Mouse (Mus musculus): ENCODE data around the gene Csnk1g2. TPM values are rescaled to one million over a fixed set of nuclear protein-coding genes. Genes with fewer than 3 reads are reported as not detected.

Csnk1g2 gene
- polyA plus RNA-seq, 1 experiment from 2014 or later, result 64.6 TPM

DNA sequence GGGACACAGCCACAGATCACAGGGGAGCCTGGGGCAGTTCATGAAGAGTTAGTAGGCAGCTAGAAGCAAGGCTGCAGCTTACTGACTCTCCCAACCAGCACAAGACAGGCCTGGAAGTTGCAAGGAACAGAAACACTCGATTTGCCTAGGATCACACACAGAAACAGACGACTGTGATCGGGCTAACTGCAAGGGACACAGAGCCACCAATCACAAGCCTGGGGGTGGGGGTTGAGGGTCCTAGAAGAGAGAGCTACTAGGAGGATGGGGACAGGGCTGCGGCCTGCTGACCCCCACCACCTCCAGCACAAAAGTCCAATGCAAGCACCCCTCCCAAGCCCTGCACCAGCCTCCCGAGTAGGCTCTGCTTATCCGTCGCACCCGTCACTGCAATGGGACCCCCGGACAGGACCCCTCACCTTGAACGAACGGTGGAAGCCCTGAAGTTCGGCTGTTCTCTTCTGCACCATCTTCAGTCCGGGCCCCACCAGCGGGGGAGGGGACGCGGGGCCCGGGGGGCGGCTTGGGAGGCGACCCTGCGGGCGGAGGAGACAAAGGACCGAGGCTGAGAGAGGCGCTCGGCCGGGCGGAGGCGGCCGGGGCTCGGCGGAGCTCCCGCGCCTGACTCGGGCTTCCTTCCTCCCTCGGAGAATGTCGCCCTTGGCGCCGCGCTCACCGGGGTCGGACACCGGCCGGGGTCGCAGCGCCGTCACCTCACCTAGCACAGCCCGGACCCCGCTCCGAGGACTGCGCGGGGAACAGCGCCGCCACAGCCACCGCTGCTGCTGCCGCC, 53.0 kb downstream of the Csnk1g2 start:
- peaks cover 57% of the 10 kb centered on the region for H3K4me1 ChIP-seq (ENCODE audit: control insufficient read depth, insufficient read depth, low read length)
- no peaks in the 10 kb centered on the region for H3K9me3 ChIP-seq (replicated peaks; ENCODE audit: control insufficient read depth, low read length)
- WGBS (ENCODE audit: insufficient replicate concordance), result under 1% methylated on average over 45 of the region's 54 CpGs
- peak; percentile 7; the same call in 1 of the 2 replicates for ATAC-seq (replicated peaks; ENCODE audit: insufficient number of reproducible peaks, low FRiP score, low TSS enrichment)
- H3K27me3 ChIP-seq (ENCODE audit: control insufficient read depth, insufficient read depth, low read length), result no peaks in the 10 kb centered on the region
- H3K9ac ChIP-seq (ENCODE audit: low read depth, low read length), result peak overlapping the region; percentile 94
- H3K4me2 ChIP-seq, result peak overlapping the region; percentile 92
- H3K27ac ChIP-seq (ENCODE audit: low read depth, low read length), result peak overlapping the region; percentile 79
- H3K4me3 ChIP-seq (ENCODE audit: low read depth, low read length), result peak overlapping the region; percentile 97
- peaks cover 6% of the 10 kb centered on the region for H3K36me3 ChIP-seq (ENCODE audit: control insufficient read depth, insufficient read depth, low read length)

DNA sequence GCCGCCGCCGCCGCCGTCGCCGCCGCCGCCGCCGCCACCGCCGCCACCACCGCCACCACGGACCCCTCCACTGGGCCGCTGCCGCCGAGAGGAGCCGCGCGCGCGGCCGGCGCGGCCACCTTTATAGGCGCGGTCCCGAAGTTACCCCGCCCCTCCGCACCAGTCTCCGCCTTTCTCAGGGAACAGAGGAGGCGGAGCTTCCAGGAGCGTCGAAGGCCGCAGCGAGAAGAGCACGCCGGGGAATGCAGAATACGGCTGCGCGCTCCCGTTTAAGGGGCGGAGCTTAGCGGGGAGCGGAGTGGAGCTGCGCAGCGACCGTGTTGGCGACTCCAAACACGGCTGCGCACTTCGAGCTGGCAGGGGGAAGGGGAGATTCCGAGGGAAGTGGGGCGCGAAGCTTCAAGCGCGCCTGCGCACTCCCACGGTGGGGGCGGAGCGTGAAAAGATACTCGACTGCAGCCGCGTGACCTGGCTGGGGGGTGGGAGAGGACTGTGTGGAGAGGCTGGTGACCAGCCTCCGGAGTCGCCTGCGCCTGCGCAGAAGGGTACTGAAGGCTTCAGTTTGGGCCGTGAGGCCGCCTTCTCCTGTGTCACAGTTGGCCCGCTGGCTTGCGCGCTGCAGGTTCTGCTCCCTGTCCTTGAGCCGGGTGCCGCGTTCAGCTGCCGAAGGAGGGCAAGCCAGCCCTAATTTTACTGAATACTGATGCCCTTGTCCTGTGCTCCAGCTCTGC, 53.7 kb downstream of the Csnk1g2 start:
- Histone ChIP-seq H3K27me3 (ENCODE audit: control insufficient read depth, insufficient read depth, low read length) (no peaks in the 10 kb centered on the region), H3K4me3 (ENCODE audit: low read depth, low read length) (peak overlapping the region; percentile 97), H3K9ac (ENCODE audit: low read depth, low read length) (peak overlapping the region; percentile 94), H3K27ac (ENCODE audit: low read depth, low read length) (peak overlapping the region; percentile 98), H3K9me3 (replicated peaks; ENCODE audit: control insufficient read depth, low read length) (no peaks in the 10 kb centered on the region), H3K4me2 (peak overlapping the region; percentile 92), H3K4me1 (ENCODE audit: control insufficient read depth, insufficient read depth, low read length) (peaks cover 57% of the 10 kb centered on the region), H3K36me3 (ENCODE audit: control insufficient read depth, insufficient read depth, low read length) (peaks cover 1% of the 10 kb centered on the region)
- ATAC-seq (replicated peaks; ENCODE audit: insufficient number of reproducible peaks, low FRiP score, low TSS enrichment), result peak; percentile 85
- under 1% methylated on average over 53 of the region's 78 CpGs for whole genome bisulfite sequencing (ENCODE audit: insufficient replicate concordance)

DNA sequence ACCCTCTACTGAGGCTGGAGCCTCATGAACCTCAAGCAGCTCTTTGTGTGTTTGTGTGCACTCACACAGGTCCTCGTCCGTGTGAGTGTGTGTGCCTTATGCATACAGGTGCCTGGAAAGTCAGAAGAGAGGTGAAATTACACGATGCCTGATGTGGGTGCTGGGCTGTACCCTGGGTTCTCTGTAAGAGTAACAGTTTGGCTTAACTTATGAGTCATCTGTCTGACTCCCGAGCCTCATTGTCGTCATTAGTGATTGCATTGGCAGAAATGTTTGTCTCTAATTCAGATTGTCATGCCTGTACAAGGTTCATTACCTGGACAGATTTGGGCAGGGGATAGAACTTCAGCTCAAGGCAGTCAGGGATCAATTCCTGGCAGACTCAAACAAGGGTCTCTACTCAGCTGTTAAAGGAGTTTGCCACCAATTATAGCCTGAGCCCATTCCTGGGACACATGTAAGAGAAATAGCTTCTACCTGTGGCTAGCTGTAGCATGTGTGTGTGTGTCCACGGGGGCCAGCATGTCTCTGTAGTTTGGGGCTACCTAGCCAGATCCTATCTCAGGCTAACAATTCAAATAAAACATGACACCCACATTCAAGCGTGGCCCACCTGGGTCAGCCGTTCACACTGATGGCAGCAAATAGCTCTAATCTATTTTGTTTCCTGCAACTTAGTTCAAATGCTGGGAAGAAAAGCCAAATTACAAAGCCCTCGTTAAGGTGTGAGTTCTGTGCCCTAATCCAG, 54.7 kb downstream of the Csnk1g2 start:
- 29% methylated on average over 9 of the region's 9 CpGs for WGBS (ENCODE audit: insufficient replicate concordance)
- Histone ChIP-seq H3K4me1 (ENCODE audit: control insufficient read depth, insufficient read depth, low read length) (peaks cover 54% of the 10 kb centered on the region), H3K27me3 (ENCODE audit: control insufficient read depth, insufficient read depth, low read length) (no peaks in the 10 kb centered on the region), H3K4me2 (peak overlapping the region; percentile 92), H3K36me3 (ENCODE audit: control insufficient read depth, insufficient read depth, low read length) (no peaks in the 10 kb centered on the region), H3K4me3 (ENCODE audit: low read depth, low read length) (peak overlapping the region; percentile 97), H3K9me3 (replicated peaks; ENCODE audit: control insufficient read depth, low read length) (no peaks in the 10 kb centered on the region), H3K9ac (ENCODE audit: low read depth, low read length) (peak overlapping the region; percentile 81), H3K27ac (ENCODE audit: low read depth, low read length) (peak overlapping the region; percentile 98)
- ATAC-seq (replicated peaks; ENCODE audit: insufficient number of reproducible peaks, low FRiP score, low TSS enrichment), result no peak

DNA sequence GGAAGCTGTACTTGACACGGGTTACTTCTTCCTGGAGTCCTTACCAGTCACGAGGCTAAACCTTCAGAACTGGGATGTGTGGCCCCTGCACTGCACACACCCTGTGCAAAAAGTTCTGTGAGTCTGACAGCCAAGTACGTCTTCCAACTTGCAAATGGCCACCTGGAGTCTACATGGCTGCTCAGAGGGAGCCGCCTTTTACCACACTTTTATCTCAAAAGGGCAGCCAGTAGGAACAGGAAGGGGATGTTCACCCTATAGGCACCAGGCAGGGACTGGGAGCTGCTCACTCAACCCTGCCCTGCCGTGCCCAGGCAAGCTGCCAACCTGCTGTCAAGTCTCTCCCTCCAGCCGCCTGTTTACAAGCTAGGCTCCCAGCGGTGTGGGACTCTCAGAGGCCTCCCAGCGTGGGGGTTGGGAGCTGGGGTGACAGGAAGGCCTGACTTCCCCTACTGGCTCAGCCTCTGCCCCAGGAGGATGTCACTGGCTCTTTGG, 55.4 kb downstream of the Csnk1g2 start, which contains the start of gene Mknk2:
Gene Mknk2 (minus strand): TSS at position 171 of the 495 bp plus-strand sequence.
- Histone ChIP-seq H3K9me3 (replicated peaks; ENCODE audit: control insufficient read depth, low read length) (no peaks in the 10 kb centered on the region), H3K4me1 (ENCODE audit: control insufficient read depth, insufficient read depth, low read length) (peaks cover 53% of the 10 kb centered on the region), H3K27me3 (ENCODE audit: control insufficient read depth, insufficient read depth, low read length) (no peaks in the 10 kb centered on the region), H3K36me3 (ENCODE audit: control insufficient read depth, insufficient read depth, low read length) (no peaks in the 10 kb centered on the region), H3K27ac (ENCODE audit: low read depth, low read length) (peak within 1 kb of the TSS; percentile 98), H3K4me2 (peak within 1 kb of the TSS; percentile 92), H3K9ac (ENCODE audit: low read depth, low read length) (peak within 1 kb of the TSS; percentile 81), H3K4me3 (ENCODE audit: low read depth, low read length) (peak within 1 kb of the TSS; percentile 97)
- WGBS (ENCODE audit: insufficient replicate concordance), result 12% methylated on average over 8 of the region's 8 CpGs
- peak; percentile 52 for ATAC-seq (replicated peaks; ENCODE audit: insufficient number of reproducible peaks, low FRiP score, low TSS enrichment)

DNA sequence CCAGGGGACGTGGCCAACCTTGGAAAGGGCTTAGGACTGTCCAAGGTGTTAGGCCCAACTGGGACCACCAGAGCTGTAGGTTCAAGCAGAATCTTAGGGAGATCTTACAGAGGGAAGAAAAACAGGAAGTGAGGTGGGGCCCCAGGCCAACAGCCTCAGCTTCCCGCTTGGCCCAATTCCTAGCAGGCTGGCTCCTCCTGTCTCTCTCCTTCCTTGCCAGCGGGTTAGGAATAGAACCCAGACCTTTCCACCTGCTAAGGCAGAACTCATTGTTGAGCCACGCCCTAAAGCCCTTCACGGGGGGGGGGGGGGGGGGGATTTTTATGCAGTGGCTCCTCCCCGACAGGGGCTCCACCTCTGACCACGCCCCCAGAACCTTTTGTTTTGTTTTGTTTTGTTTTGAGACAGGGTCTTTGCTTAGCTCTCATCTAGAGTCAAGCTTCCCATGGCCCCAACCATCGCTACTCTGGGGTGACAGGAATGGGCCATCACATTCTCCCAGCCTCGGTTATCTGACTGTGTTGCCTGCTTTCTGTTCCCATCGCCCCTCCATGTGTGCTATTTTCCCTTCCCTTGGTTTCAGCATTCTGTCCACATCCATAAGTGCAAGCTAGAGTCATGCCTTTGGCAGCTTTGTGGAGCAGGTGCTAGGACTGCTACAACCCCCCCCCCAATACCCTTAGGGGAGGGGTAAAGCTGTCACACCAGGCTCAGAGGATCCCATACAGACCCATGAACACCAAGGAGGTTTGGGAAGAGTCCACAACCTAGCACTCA, 56.2 kb downstream of the Csnk1g2 start:
- WGBS (ENCODE audit: insufficient replicate concordance), result 47% methylated on average over 10 of the region's 10 CpGs
- H3K27ac ChIP-seq (ENCODE audit: low read depth, low read length), result peak overlapping the region; percentile 98
- no peak for ATAC-seq (replicated peaks; ENCODE audit: insufficient number of reproducible peaks, low FRiP score, low TSS enrichment)
- no peaks in the 10 kb centered on the region for H3K27me3 ChIP-seq (ENCODE audit: control insufficient read depth, insufficient read depth, low read length)
- peak overlapping the region; percentile 81 for H3K9ac ChIP-seq (ENCODE audit: low read depth, low read length)
- H3K9me3 ChIP-seq (replicated peaks; ENCODE audit: control insufficient read depth, low read length), result no peaks in the 10 kb centered on the region
- H3K4me2 ChIP-seq, result peak overlapping the region; percentile 92
- H3K4me3 ChIP-seq (ENCODE audit: low read depth, low read length), result no peak overlapping the region; the same call in 1 of the 2 replicates
- peaks cover 45% of the 10 kb centered on the region for H3K4me1 ChIP-seq (ENCODE audit: control insufficient read depth, insufficient read depth, low read length)
- no peaks in the 10 kb centered on the region; the same call in 1 of the 2 replicates for H3K36me3 ChIP-seq (ENCODE audit: control insufficient read depth, insufficient read depth, low read length)

DNA sequence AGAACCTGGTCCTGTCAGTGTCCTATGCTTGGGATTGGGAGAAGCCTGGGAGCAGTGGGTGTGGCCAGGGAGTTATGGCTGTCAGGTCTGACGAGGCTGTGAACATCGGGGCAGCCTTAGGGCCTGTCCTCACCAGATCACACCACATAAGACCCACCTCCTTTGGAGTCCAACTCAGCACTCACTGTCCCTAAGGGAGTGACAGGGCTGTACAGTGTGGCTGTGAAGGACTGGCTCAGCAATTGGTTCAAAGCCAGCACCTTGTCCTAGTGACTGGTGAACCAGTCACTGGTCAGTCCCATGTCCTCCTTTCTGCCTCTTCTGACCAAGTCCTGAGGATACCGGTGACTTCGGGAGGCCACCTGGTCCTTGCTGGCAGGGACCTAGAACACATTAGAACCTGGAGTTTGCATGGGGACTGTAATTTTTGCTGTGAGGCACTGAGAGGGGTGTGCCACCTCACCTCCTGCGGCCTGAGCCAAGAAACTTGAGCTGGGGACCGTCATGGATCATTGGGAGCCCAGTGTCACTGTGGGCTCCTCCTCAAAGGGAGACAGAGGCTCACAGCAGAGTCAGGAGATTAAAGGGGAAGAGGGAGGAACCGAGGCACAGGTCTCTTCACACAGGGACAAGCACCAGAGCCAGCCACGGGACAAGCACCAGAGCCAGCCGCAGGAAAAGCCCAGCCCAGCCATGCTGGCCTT, 57.1 kb downstream of the Csnk1g2 start:
- peaks cover 36% of the 10 kb centered on the region for H3K4me1 ChIP-seq (ENCODE audit: control insufficient read depth, insufficient read depth, low read length)
- no peak overlapping the region for H3K4me2 ChIP-seq
- no peak overlapping the region for H3K9ac ChIP-seq (ENCODE audit: low read depth, low read length)
- no peak for ATAC-seq (replicated peaks; ENCODE audit: insufficient number of reproducible peaks, low FRiP score, low TSS enrichment)
- H3K27me3 ChIP-seq (ENCODE audit: control insufficient read depth, insufficient read depth, low read length), result no peaks in the 10 kb centered on the region
- no peaks in the 10 kb centered on the region for H3K9me3 ChIP-seq (replicated peaks; ENCODE audit: control insufficient read depth, low read length)
- no peak overlapping the region for H3K4me3 ChIP-seq (ENCODE audit: low read depth, low read length)
- 58% methylated on average over 9 of the region's 9 CpGs for WGBS (ENCODE audit: insufficient replicate concordance)
- H3K36me3 ChIP-seq (ENCODE audit: control insufficient read depth, insufficient read depth, low read length), result no peaks in the 10 kb centered on the region; the same call in 1 of the 2 replicates
- peak overlapping the region; percentile 98 for H3K27ac ChIP-seq (ENCODE audit: low read depth, low read length)

DNA sequence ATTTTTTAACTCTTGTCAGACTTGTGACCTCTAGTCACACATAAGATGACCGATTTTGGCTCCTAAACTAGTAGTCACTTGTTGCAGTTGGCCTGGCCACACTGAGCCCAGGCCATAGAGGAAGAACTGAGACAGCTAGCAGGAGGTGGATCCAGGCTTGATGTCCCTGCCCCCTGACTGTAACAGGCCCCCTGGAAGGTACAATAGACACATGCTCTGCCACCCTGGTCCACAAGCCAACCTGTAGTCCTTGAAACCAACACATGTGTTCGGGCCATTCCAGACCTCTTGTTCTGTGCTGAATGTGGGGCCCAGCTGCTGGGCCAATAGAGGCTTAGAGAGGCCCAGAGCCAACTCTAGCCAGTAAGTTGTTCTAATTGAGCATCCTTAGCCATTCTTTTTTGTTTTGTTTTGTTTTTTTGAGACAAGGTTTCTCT, 57.6 kb downstream of the Csnk1g2 start:
- Histone ChIP-seq H3K9ac (ENCODE audit: low read depth, low read length) (no peak overlapping the region), H3K4me2 (no peak overlapping the region)

More for the DNA sequence above, 57.6 kb downstream of the Csnk1g2 start:
- Histone ChIP-seq H3K4me1 (ENCODE audit: control insufficient read depth, insufficient read depth, low read length) (peaks cover 31% of the 10 kb centered on the region), H3K27ac (ENCODE audit: low read depth, low read length) (peak overlapping the region; percentile 98; the same call in 1 of the 2 replicates), H3K4me3 (ENCODE audit: low read depth, low read length) (no peak overlapping the region), H3K36me3 (ENCODE audit: control insufficient read depth, insufficient read depth, low read length) (no peaks in the 10 kb centered on the region; the same call in 1 of the 2 replicates), H3K9me3 (replicated peaks; ENCODE audit: control insufficient read depth, low read length) (no peaks in the 10 kb centered on the region), H3K27me3 (ENCODE audit: control insufficient read depth, insufficient read depth, low read length) (no peaks in the 10 kb centered on the region)
- 74% methylated on average over 2 of the region's 2 CpGs for WGBS (ENCODE audit: insufficient replicate concordance)
- ATAC-seq (replicated peaks; ENCODE audit: insufficient number of reproducible peaks, low FRiP score, low TSS enrichment), result no peak
